Mouse (Mus musculus) erythroid progenitor cell, adult 5-6 weeks (primary cell): Measurements from ENCODE around the gene Itpr1. TPM values are rescaled to one million over a fixed set of nuclear protein-coding genes. Genes with fewer than 3 reads are reported as not detected.

Source experiments
- ATAC-seq: replicated peaks from 2 replicates; pipeline ENCODE4 v1.8.0; 2016; ENCODE audit warnings: moderate number of reproducible peaks, mild to moderate bottlenecking, moderate TSS enrichment, inconsistent platforms; ENCODE audit not compliant: poor library complexity, low FRiP score, severe bottlenecking
- total RNA-seq, 2 experiments: library from RNA; stranded (forward) in 1 of 2; stranded (reverse) in 1 of 2; fragments of 150-400 nt in 1 of 2; fragments of 186-747, 209-891 nt in 1 of 2; gene quantifications; 2 replicates each; pipeline versions ENCODE4 v1.2.3 to v1.2.4; 2015 to 2017; ENCODE audit warnings: low replicate concordance in 2 of 2

Itpr1 gene
- total RNA-seq, 2 experiments from 2014 or later, result 4.6 to 13.0 TPM

DNA sequence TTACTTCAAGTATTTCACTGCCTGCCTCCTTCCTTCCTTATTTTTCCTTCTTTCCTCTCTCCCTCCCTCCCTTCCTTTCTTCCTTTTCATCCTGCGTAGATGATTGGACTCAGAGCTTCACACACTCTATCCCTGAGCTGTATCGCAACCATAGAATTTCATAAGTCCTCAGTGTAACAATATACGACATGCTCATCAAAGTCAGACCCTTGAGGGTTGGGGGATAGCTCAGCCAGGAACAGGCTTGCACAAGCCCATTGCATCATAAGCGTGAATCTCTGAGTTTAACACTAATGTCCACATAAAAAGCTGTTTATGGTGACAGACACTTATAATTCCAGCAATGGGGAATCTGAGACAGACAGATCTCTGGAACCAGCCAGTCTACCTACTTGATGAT is 385.8 kb downstream of the Itpr1 start:
- no peak for ATAC-seq

DNA sequence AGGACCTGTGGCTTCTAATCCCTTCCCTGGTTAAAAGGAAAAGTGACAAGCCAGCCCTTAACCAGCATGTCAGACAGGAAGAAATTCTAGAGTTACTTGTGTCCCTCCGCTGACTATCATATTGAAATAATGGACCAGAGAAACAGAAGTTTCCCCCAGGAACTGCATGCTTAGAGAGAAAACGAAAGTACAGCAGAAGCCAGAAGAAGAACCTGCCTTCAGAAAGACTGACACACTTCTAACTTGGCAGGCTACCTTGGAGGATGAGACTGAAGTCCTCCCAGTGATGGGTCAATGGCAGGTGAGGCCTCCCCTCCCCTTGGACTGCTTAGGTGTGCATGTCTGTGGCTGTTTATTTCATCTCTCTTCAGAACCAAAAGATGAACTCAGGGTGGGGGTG is 386.4 kb downstream of the Itpr1 start:
- no peak for ATAC-seq

Other genes with a start within 250 kb of the Itpr1 start
- gene Setmar, start 148.1 kb upstream of the Itpr1 start, total RNA-seq (2015; ENCODE audit: low replicate concordance), result not detected in 2 replicates
- 0.39 TPM in 1 of 2 replicates, not detected in the other for gene Setmar, start 148.1 kb upstream of the Itpr1 start, total RNA-seq (2017; ENCODE audit: low replicate concordance)
- gene Sumf1, start 27.5 kb upstream of the Itpr1 start, total RNA-seq (2015; ENCODE audit: low replicate concordance), result 2.9 and 5.4 TPM in 2 replicates
- gene Sumf1, start 27.5 kb upstream of the Itpr1 start, total RNA-seq (2017; ENCODE audit: low replicate concordance), result 7.2 and 9.2 TPM in 2 replicates